Mouse (Mus musculus) lung, adult 18-20 months (tissue): Measurements from ENCODE around the gene Schip1.

ENCODE experiments used
- DNase-seq, 2 experiments: peaks; one replicate each; pipeline ENCODE4 v3.0.0; 2022; ENCODE audit warnings: mixed read lengths in 2 of 2

Gene Schip1

DNA sequence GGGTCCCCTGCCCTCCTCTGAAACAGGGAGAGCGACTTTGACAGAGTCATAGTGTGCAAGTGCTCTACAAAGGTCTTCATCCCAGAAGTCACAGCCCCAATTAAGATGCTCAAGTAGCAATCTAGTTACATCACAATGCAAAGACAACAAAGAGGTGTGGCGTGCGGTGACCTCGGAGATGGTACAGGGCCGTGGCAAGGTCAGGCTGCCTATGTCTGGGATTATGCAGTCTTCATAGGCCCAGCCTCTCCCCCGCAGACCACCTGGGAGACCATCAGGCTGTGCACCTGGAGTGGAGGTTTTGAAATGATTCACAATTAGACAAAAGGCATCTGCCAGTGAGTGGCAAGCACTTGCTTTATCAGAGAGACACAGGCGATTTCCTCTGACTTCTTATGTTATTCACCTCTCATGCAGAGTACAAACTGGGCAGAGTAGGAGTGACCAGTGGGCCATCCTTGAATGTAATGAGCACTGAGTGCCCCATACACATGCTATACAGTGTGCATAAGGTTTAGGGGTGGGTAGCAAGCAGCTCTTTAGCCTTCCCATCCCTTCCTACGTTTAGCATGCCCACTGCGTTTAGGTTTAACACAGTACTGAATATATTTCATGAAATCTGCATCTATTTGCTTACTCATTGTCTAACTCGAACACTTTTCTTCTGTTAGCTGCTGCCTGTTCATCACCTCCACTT, 500.5 kb downstream of the Schip1 start:
- no peak for DNase-seq

GRCm38 (mm10) chr3:68565675-68566055, 501.1 kb downstream of the Schip1 start:
- DNase-seq = no peak

GRCm38 (mm10) chr3:68567581-68567980, 503.0 kb downstream of the Schip1 start:
- no peak for DNase-seq

GRCm38 (mm10) chr3:68568149-68568548, 503.5 kb downstream of the Schip1 start:
- no peak for DNase-seq

GRCm38 (mm10) chr3:68568716-68569115, 504.1 kb downstream of the Schip1 start:
- DNase-seq = no peak

GRCm38 (mm10) chr3:68570319-68570718, 505.7 kb downstream of the Schip1 start:
- no peak for DNase-seq

DNA sequence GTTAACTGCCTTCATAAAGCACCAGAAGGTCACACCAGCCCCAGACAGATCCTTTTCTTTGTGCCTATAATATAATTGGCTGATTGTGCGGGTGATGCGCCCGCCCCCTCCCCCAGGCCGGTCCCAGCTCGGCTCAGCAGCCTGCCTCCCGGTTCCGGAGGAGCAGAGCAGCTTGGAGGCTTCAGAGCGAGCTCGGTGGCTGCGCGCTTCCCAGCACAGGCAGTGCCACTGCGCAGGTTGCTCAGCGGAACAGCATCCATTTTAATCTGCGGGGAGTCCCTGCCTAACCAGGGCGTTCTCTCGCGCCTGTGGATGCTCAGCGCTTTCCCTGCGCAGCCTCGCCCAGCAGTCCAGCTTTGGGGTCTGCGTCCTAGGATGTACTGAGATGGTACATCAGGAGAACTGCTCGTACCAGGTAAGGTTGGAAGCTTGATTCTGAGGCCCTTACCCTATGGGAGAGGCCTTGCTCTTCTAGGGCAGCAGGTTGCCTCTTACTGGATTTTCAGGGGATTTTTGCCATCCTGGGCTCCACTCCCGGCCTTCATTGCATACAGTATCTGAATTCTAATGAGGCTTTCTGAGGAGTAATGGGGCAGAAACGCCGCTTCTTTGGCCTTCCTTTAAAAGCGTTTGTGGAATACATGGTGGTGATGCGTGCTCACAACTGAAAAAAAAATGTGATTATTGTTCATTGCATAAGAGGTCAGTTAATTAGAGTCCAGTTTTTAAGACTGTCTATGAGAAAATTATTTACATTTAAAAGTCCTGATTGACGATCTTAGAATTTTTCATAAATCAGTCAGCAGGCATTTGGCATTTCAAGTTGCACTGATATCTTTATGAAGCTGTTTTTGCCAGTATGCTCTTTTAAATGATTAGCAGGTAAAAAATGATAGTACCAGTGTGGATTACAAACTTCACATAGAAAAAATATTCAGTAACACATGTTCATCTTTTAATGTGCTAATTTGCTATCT, 507.9 kb downstream of the Schip1 start:
- DNase-seq = peak in 1 of 2 experiments; percentile 32

DNA sequence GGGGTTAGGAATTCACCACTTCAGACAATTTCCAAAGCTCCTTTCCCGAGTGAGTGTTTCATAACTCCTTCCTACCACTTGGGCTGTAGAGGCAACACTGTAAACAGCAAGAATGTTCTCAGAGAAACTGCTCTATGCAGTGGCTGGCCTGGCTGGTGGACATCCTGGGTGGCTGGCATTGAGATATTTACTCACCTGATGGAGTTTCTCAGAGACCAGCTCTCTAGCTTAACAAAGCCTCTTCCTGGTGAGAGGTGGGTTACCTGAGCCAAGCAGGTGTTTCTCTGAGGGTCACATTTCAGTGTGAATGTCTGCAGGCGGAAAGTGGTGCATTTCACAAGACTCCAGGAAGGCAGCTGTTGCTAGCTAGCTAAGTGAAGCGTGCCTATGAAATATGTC, 508.6 kb downstream of the Schip1 start:
- DNase-seq = peak; percentile 74 to 78

DNA sequence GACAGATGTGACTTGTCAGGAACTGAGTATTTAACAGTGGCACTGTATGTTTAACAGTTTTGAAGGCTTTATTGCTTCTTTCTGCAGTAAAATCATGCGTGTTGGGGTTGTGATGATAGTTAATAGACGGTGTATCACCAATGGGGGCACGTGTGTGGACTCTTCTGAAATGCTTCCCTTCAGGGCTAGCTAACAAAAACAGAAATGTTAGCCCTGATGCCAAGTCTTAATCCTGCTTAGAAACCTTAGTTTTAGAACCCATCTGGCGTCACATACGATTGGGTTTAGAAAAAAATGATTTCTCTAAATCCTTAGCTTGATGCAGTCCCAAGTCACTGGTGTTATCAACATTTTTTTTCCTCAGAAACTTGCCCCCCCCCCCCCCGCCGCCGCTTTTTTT, 509.5 kb downstream of the Schip1 start:
- no peak for DNase-seq

GRCm38 (mm10) chr3:68574565-68574964, 510.0 kb downstream of the Schip1 start:
- DNase-seq = no peak

GRCm38 (mm10) chr3:68575636-68576340, 511.2 kb downstream of the Schip1 start:
- DNase-seq = no peak

GRCm38 (mm10) chr3:68576431-68576830, 511.8 kb downstream of the Schip1 start:
- DNase-seq = no peak

DNA sequence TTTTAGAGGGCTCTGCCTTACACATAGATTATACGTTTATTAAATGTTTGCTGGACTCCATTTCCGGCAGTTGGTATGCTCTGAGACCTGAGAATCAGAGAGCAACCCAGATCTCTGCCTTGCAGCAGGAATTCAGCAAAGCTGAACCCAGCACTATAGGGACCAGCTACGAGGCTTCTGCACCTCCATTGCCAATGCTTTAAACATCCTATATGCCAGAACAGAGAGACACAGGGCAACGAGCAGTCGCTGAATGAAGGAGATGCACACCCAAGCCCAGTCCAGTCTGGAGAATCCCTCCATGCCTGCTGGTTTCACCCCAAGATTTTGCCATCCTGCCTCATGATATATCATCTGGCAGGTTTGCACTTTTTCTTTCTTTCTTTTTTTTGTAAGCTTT, 512.3 kb downstream of the Schip1 start:
- DNase-seq = no peak

- no peak for DNase-seq
These were observed 517.0 kb downstream of the Schip1 start for GRCm38 (mm10) chr3:68581591-68581990.

DNA sequence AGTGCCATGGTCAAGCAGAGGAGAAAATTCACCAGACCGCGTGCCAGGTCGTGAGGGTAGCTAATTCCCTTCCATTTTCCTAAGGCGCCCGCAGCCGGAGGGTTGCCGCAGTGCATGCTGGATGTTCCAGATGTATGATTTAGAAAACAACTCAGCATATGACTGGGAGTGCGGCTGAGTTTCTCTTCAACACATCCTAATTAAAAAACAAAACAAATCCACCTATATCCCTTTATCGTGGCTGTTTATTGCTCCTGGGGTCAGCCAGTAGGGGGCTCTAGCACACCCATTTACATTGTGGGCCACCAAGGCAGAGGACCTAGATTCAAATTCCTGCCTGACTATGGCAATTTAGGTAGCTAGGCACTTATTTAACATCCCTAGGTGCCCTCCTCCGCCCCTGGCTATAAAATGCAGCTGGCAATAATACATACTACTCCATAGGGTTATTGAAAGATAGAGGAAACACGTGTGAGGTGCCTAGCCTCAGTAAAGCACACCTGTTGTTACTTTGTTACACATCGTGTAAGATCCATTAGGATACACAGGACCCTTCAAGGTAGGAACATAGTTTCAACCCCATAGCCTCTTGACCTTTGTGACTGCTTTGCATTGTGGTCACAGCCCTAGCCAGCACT, 517.6 kb downstream of the Schip1 start:
- DNase-seq = no peak

DNA sequence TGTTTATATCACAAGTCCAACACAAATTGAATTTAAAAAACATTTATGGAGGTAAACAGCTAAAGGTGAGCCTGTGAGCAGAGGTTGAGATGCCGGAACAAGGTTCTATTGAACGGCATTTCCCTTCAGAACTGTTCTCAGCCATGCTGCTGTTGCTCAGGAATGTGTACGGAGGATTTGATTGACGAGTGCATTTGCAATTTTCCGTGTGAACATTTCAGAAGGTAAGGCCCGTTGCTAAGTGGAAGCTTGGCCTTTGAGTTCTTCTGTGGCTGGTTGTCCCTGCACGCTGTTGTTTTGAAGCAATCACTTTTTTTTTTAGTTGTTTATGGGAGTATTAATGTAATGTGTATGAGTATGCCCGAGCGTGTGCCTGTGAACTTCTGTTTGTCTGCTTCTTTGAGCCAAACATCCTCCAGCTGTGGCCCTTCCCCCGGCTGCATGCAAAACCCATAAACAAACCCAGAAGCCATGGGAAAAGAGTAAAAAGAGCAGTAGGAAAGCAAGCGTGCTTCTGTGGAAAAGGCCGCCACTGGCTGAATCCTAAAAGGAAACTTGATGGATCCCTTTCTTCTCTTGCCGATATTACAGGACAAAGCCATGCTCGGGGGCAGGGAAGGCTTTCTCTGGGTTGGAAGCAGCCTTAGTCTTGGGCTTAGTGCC, 518.6 kb downstream of the Schip1 start:
- DNase-seq = peak; percentile 28 to 41

DNA sequence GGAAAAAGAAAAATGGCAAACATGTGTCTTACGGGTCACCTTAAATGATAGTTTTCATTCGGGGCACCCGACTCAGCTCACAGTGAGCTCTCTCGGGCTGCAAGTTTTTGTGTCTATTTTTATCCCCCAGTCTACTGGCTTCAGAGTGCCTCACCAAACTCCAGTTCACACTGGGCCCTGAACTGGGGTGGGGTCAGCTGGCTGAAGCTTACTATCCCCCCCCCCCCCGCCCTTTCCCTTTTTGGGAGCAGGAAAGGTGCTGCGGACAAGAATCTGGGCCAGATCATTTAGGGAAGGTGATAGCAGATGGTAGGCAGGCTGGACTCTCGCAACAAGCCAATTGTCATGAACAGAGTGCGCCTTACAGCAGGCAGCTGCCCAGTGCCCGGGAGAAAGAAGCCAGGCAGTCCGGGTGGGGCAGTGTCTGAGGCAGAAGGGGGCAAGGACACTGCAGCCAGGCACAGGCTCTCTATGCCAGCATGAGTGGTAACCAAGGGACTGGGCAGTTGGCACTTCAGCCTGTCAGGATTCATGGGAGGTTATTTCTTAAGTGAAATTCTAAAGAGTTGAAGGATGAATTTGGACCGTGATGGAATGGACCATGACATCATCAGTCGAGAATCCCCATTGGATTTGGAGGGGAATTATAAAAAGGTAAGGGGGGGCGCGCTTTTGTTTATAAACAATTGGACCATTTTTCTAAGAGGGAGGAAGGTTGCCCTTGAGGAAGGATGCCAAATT, 519.3 kb downstream of the Schip1 start:
- DNase-seq = peak; percentile 38 to 50

DNA sequence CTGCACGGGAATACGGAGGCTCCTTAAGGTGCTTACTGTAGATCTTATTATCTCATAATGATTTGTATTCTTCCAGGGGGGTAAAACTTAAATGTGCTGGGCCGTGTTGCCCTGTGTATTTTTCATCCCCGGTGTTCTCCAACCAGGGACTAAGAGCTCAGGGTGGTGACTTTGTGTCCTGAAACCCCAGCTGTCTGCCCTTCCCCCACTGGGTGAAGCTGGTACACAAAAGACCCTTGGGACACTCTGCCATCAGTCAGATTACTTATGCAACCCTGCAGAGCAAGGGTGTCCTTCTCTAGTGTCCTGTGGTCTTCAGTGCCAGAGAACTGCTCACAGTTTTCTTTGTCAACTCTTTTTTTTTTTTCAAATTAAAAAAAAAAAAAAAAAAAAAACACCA, 520.6 kb downstream of the Schip1 start:
- DNase-seq = no peak

- no peak for DNase-seq
These were observed 522.1 kb downstream of the Schip1 start for GRCm38 (mm10) chr3:68586646-68587064.

DNA sequence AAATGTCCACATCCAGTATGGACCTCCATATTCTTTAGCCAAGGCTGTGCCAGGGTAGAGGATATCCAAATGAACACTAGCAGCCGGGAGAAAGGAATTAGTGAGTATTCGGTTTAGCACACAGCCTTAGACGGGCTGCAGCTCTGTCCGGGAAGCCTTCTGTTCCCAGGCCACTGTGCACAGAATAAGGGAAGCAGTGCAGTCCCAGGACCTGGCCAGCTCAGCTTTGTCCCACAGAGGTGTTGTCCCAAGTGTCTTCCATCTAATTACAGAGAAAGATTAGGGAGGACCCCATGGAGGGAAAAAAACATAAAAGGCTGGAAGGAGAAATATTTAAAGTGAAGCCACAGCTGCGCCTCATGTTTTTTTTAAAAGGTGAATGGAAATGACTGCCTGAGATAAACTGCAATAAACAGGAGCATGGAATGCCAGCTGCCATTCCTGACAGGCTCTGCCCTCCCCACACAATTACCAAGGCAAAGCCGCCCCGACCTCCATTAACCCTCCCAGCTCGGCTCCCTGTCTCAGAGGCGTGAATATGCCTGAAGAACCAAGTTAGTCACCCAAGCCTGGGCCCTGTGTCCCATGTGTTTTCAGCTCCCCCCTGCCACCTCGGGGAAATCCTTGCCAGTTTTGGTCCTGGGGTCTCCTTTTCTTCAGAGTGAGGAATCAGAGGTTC, 523.1 kb downstream of the Schip1 start:
- no peak for DNase-seq
